Mouse (Mus musculus) small intestine, adult 2 months (tissue): ENCODE measurements around the gene D330045A20Rik.

Experiments used
- CTCF ChIP-seq: fragments of 200-500 bp; IDR thresholded peaks from 2 replicates; pipeline ENCODE4 v1.5.1; 2012; ENCODE audit warnings: low read depth, mild to moderate bottlenecking, control low read depth, inconsistent platforms, low read length, moderate library complexity, mixed read lengths; ENCODE audit not compliant: insufficient replicate concordance, insufficient read length; ENCODE audit errors: extremely low read depth
- POLR2A ChIP-seq: fragments of 200-500 bp; IDR thresholded peaks from 2 replicates; pipeline ENCODE4 v1.6.1; 2012; ENCODE audit warnings: low read depth, mild to moderate bottlenecking, control low read depth, inconsistent platforms, low read length, moderate library complexity

DNA sequence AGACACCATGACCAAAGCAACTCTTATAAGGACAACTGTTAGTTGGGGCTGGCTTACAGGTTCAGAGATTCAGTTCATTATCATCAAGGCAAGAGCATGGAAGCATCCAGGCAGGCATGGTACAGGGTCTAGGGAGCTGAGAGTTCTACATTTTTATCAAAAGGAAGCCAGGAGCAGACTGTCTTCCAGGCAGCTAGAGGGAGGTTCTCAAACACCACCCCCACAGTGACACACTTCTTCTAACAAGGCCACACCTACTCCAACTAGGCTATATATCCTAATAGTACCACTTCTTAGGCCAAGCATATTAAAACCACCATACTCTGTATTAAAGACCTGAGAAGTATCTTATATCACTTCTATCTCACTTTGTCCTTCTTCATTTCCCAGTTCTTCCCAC, 49.5 kb downstream of the D330045A20Rik start:
- TF ChIP-seq CTCF (no peak), POLR2A (no peak)
